ENCODE assay signal across 21 mouse cellular contexts in the genomic region with DNA sequence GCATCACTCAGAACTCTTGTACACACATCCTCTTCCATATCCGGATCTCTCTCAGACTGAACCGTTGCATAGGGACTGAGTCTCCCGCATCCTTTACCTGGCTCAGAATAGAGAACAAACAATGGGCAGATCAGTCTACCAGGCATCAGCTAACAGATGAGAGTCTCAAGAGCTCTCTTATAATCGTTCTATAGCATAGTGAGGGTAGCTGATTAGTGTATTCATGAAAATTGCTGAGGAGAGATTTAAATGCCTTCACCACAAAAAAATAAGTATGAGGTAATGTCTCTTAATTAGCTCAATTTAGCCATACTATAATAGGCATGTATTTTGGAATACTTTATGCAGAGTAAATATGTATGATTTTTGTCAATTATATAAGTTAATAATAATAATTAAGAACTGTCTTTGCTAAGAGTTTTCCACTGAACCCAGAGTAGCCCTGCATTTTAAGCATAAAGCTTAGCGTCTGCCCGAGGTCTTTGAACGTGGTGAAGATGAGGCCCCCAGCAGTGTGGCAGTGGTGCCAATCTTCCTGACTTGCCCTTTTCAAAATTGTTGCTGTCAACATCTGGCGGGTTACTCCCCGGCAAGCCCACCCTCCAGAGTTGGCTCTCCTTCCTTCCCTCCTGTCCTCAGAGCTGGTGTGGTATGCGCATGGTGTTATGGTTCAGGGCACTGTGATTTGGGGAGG. TPM values are rescaled to one million over a fixed set of nuclear protein-coding genes. Genes with fewer than 3 reads are reported as not detected.
"Had no signal": no experiment of that assay in that cellular context is flagged by ENCODE, and none has a peak within 500 bp of the region (broad histone marks: within the 10 kb centered on the region; RNA-seq: fewer than 3 reads in every experiment).

No protein-coding gene starts in this region.

- DNase-seq: kidney, postnatal 36 days; layer of hippocampus, adult 9-11 months; layer of hippocampus, postnatal 36 days; lung, embryonic 14.5 days; lung, postnatal 10 days; midbrain, embryonic 14.5 days; right cerebral cortex, postnatal 14 days; thymus, adult 2 months; thymus, postnatal 25 days had no signal

- H3K27ac ChIP-seq: kidney, postnatal 0 days; limb, embryonic 15.5 days; liver, embryonic 12.5 days; macrophage; stomach, embryonic 15.5 days had no signal

- H3K4me2 ChIP-seq: limb, embryonic 15.5 days; liver, embryonic 12.5 days; lung, embryonic 14.5 days; stomach, embryonic 15.5 days had no signal

- H3K9ac ChIP-seq: limb, embryonic 15.5 days; liver, embryonic 12.5 days; lung, embryonic 14.5 days; stomach, embryonic 15.5 days had no signal

- H3K4me3 ChIP-seq: limb, embryonic 15.5 days; liver, embryonic 12.5 days; stomach, embryonic 15.5 days had no signal

- H3K9me3 ChIP-seq: limb, embryonic 15.5 days; liver, embryonic 12.5 days; megakaryocyte, embryonic 14.5 days; stomach, embryonic 15.5 days had no signal

- ATAC-seq: liver, embryonic 12.5 days had no signal

- H3K27me3 ChIP-seq: limb, embryonic 15.5 days; liver, embryonic 12.5 days; megakaryocyte, embryonic 14.5 days; stomach, embryonic 15.5 days had no signal

- H3K4me1 ChIP-seq: limb, embryonic 15.5 days; stomach, embryonic 15.5 days had no signal

RNA-seq across cellular contexts. Expression of a gene that starts 23.0 kb away (rescaled TPM):
- total RNA-seq: layer of hippocampus, adult 18-20 months; layer of hippocampus, postnatal 36 days; left cerebral cortex, adult 8-10 months; left cerebral cortex, postnatal 25 days had no signal
- polyA plus RNA-seq: limb, embryonic 11.5 days; liver, embryonic 12.5 days; liver, embryonic 16.5 days; macrophage; midbrain, embryonic 14.5 days; spleen, adult 2 months had no signal
